Mouse (Mus musculus) hindbrain, embryonic 11.5 days (tissue): ENCODE measurements around the gene Rnls. TPM values are rescaled to one million over a fixed set of nuclear protein-coding genes. Genes with fewer than 3 reads are reported as not detected.

Source experiments
- ATAC-seq: fragments of 200-750 bp; cut with Nextera tagmentation; 2 replicates; pipeline ENCODE4 v1.8.0; 2017; ENCODE audit warnings: mild to moderate bottlenecking, moderate TSS enrichment, moderate library complexity; ENCODE audit not compliant: low FRiP score
- DNase-seq: peaks from one replicate; pipeline ENCODE4 v3.0.0-alpha.2; 2015; ENCODE audit warnings: low spot score
- H3K27ac ChIP-seq: fragments of 300-500 bp; sonication (generic); 2 replicates; pipeline ENCODE4 v1.5.1; 2014; ENCODE audit warnings: mild to moderate bottlenecking, low read depth, low read length
- H3K27me3 ChIP-seq: fragments of 300-500 bp; sonication (generic); 2 replicates; pipeline ENCODE4 v1.6.1; 2014; ENCODE audit warnings: mild to moderate bottlenecking, low read length, moderate library complexity, mixed read lengths; ENCODE audit not compliant: control insufficient read depth, insufficient read depth
- H3K36me3 ChIP-seq: fragments of 300-500 bp; sonication (generic); 2 replicates; pipeline ENCODE4 v1.6.1; 2014; ENCODE audit warnings: mild to moderate bottlenecking, low read length, moderate library complexity, mixed read lengths; ENCODE audit not compliant: control insufficient read depth, insufficient read depth
- H3K4me1 ChIP-seq: fragments of 300-500 bp; sonication (generic); replicated peaks from 2 replicates; pipeline ENCODE4 v1.6.1; 2014; ENCODE audit warnings: low read length, mixed read lengths; ENCODE audit not compliant: control insufficient read depth, insufficient read depth
- H3K4me2 ChIP-seq: fragments of 300-500 bp; sonication (generic); replicated peaks from 2 replicates; pipeline ENCODE4 v1.6.1; 2014; ENCODE audit warnings: mild to moderate bottlenecking, low read depth, low read length
- H3K4me3 ChIP-seq: fragments of 300-500 bp; sonication (generic); 2 replicates; pipeline ENCODE4 v1.5.1; 2014; ENCODE audit warnings: low read depth, low read length
- H3K9ac ChIP-seq: fragments of 300-500 bp; sonication (generic); 2 replicates; pipeline ENCODE4 v1.6.1; 2014; ENCODE audit warnings: low read depth, low read length
- H3K9me3 ChIP-seq: fragments of 300-500 bp; sonication (generic); 2 replicates; pipeline ENCODE4 v1.6.1; 2016; ENCODE audit warnings: low read length; ENCODE audit not compliant: control insufficient read depth
- WGBS: fragments of 180-500 bp; shearing (Covaris S2); extraction: QIAGEN DNeasy Blood & Tissue Kit; methylation state at CpG from one replicate; pipeline ENCODE4 v1.1.7; 2014; 5-methylcytosine and 5-hydroxymethylcytosine counted together
- polyA plus RNA-seq: library from polyadenylated mRNA; unstranded; fragments of >200 nt; fragmentation: Nextera tagmentation; extraction: Ambion mirVana; gene quantifications from 2 replicates; pipeline ENCODE4 v1.2.1, GENCODE M21; 2014

Rnls gene
- polyA plus RNA-seq, 1 experiment from 2014 or later = 8.2 TPM

- WGBS = 83% methylated on average over 7 of the region's 7 CpGs
- Histone ChIP-seq H3K36me3 (no peaks in the 10 kb centered on the region), H3K9ac (no peak overlapping the region), H3K4me2 (no peak overlapping the region), H3K9me3 (no peaks in the 10 kb centered on the region), H3K4me1 (no peaks in the 10 kb centered on the region), H3K27ac (no peak overlapping the region), H3K27me3 (no peaks in the 10 kb centered on the region), H3K4me3 (no peak overlapping the region)
- DNase-seq (no peak), ATAC-seq (no peak)
These were observed 278.3 kb downstream of the Rnls start for GRCm38 (mm10) chr19:33113746-33114145.

- H3K4me1 ChIP-seq = no peaks in the 10 kb centered on the region
- 86% methylated on average over 9 of the region's 9 CpGs for WGBS
- H3K4me3 ChIP-seq = no peak overlapping the region
- no peak overlapping the region for H3K27ac ChIP-seq
- H3K9ac ChIP-seq = no peak overlapping the region
- no peaks in the 10 kb centered on the region for H3K27me3 ChIP-seq
- H3K36me3 ChIP-seq = no peaks in the 10 kb centered on the region
- no peak overlapping the region for H3K4me2 ChIP-seq
- no peaks in the 10 kb centered on the region for H3K9me3 ChIP-seq
- ATAC-seq (no peak), DNase-seq (no peak)
These were observed 281.7 kb downstream of the Rnls start for GRCm38 (mm10) chr19:33110404-33110803.

GRCm38 (mm10) chr19:33109941-33110371 lies 282.1 kb downstream of the Rnls start:
- Histone ChIP-seq H3K4me2 (no peak overlapping the region), H3K27ac (no peak overlapping the region), H3K36me3 (no peaks in the 10 kb centered on the region), H3K27me3 (no peaks in the 10 kb centered on the region), H3K4me1 (no peaks in the 10 kb centered on the region), H3K9ac (no peak overlapping the region), H3K9me3 (no peaks in the 10 kb centered on the region), H3K4me3 (no peak overlapping the region)
- ATAC-seq (0 out of 2 replicates have a peak, but pooled peaks have one; percentile 33), DNase-seq (no peak)
- 56% methylated on average over 6 of the region's 6 CpGs for WGBS

GRCm38 (mm10) chr19:33109141-33109540 lies 283.0 kb downstream of the Rnls start:
- Histone ChIP-seq H3K27me3 (no peaks in the 10 kb centered on the region), H3K9ac (no peak overlapping the region), H3K9me3 (no peaks in the 10 kb centered on the region), H3K4me2 (no peak overlapping the region), H3K4me3 (no peak overlapping the region), H3K36me3 (no peaks in the 10 kb centered on the region), H3K4me1 (no peaks in the 10 kb centered on the region), H3K27ac (no peak overlapping the region)
- DNase-seq = no peak
- 87% methylated on average over 7 of the region's 7 CpGs for WGBS
- ATAC-seq = no peak

GRCm38 (mm10) chr19:33103851-33104250 lies 288.2 kb downstream of the Rnls start:
- Histone ChIP-seq H3K9me3 (no peaks in the 10 kb centered on the region), H3K27ac (no peak overlapping the region), H3K36me3 (no peaks in the 10 kb centered on the region), H3K9ac (no peak overlapping the region), H3K4me2 (no peak overlapping the region), H3K27me3 (no peaks in the 10 kb centered on the region), H3K4me3 (no peak overlapping the region), H3K4me1 (peaks cover 2% of the 10 kb centered on the region; the same call in 1 of the 2 replicates)
- DNase-seq = no peak
- ATAC-seq = no peak
- 94% methylated on average over 6 of the region's 6 CpGs for WGBS

GRCm38 (mm10) chr19:33102783-33103139 lies 289.3 kb downstream of the Rnls start:
- ATAC-seq (no peak), DNase-seq (no peak)
- H3K36me3 ChIP-seq = no peaks in the 10 kb centered on the region
- H3K27ac ChIP-seq = no peak overlapping the region
- no peak overlapping the region for H3K9ac ChIP-seq
- H3K4me1 ChIP-seq = peaks cover 2% of the 10 kb centered on the region; the same call in 1 of the 2 replicates
- H3K27me3 ChIP-seq = no peaks in the 10 kb centered on the region
- WGBS = 89% methylated on average over 7 of the region's 7 CpGs
- H3K9me3 ChIP-seq = no peaks in the 10 kb centered on the region
- no peak overlapping the region for H3K4me3 ChIP-seq
- no peak overlapping the region for H3K4me2 ChIP-seq

- no peaks in the 10 kb centered on the region for H3K27me3 ChIP-seq
- peaks cover 2% of the 10 kb centered on the region; the same call in 1 of the 2 replicates for H3K4me1 ChIP-seq
- H3K27ac ChIP-seq = no peak overlapping the region
- ATAC-seq (no peak), DNase-seq (no peak)
- WGBS = 73% methylated on average over 7 of the region's 7 CpGs
- H3K9ac ChIP-seq = no peak overlapping the region
- no peak overlapping the region for H3K4me3 ChIP-seq
- no peak overlapping the region for H3K4me2 ChIP-seq
- no peaks in the 10 kb centered on the region for H3K9me3 ChIP-seq
- H3K36me3 ChIP-seq = no peaks in the 10 kb centered on the region
These were observed 289.9 kb downstream of the Rnls start for GRCm38 (mm10) chr19:33102008-33102782.

GRCm38 (mm10) chr19:33101093-33102007 lies 290.7 kb downstream of the Rnls start:
- Histone ChIP-seq H3K4me3 (no peak overlapping the region), H3K9me3 (no peaks in the 10 kb centered on the region), H3K4me2 (no peak overlapping the region), H3K27me3 (no peaks in the 10 kb centered on the region), H3K9ac (no peak overlapping the region), H3K27ac (no peak overlapping the region), H3K36me3 (no peaks in the 10 kb centered on the region), H3K4me1 (peaks cover 2% of the 10 kb centered on the region; the same call in 1 of the 2 replicates)
- DNase-seq (no peak), ATAC-seq (no peak)
- WGBS = 40% methylated on average over 13 of the region's 13 CpGs
